Mouse (Mus musculus) frontal cortex, postnatal 36 days (tissue): ENCODE results near the gene Mthfd2l.

Experiments
- DNase-seq, 2 experiments: peaks; one replicate each; pipeline ENCODE4 v3.0.0; 2022; ENCODE audit warnings: low spot score in 2 of 2

Mthfd2l gene

DNA sequence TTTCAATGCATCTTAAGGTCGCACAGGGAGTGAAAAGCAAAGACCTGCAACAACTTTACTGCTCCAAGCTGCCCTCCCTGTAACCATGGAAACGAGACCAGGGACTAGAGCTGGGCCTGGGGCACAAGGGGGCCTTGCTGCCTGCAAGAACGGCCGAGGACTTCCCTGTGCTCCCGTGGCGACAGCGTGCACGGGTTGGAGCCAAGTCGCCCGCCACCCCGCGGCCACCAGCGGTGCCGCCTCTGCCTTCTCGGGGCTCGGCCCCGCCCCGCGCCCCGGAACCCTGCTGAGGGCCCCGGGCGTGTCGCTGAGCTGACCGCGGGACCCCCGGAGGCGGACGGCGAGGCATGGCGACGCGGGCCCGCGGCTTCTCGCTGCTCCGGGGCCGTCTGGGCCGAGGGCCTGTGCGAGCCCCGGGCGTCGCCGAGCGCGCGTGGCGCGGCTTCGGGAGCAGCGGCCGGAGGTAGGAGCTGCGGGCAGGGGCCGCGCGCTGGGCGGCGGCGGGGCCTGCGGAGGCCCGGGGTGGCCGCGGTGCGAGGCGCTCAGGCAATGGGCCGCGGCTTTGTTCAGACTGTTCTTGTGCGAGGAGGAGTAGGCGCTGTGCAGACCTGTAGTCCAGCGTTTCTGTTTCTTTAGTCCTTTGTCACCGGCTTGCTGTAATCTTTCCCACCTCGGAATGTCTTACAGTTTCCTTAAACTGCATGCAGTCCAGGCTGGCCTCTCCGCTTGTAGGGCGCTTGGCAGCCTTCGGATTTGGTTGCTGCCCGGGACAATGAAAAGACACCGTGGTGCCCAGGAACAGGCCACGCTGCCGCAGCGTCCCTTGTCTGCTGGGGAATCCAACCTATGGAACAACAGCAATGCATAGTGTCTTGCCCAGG, at the start of gene Mthfd2l:
Gene Mthfd2l (plus strand): TSS at position 147 of the 881 bp plus-strand sequence.
- DNase-seq, result peak; percentile 68 to 75

DNA sequence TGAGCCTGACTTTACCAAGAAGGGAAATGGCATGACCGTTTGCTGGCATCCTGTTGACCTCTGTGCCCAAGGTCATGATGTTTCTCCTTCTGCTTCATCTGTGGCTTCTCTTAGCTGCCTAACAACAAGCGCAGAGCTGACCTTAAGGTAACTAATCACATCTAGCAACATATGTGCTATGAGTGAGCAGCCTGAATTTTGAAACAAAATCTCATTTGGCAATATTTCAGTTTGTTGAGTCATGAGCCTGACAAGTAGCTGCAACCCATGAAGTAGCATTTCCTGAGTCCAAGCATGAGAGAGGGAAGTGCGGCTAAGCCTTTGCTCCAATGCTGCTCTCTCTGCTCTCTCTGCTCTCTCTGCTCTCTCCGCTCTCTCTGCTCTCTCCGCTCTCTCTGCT, 49.2 kb upstream of the Mthfd2l start:
- DNase-seq, result no peak

DNA sequence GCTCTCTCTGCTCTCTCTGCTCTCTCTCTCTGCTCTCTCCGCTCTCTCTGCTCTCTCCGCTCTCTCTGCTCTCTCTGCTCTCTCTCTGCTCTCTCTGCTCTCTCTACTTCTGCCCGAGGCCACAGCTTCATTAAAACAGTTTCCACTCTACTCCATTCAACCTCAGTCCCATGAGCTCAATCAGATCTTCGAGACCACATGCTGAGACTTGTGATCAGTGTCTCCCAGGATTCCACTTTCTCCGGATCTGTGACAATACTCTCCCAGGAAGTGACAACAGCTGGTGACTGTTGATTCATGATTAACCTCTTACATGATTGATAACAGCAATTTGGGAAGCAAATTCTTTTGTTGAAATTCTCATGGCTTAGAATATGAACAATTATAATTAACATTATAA, 48.8 kb upstream of the Mthfd2l start:
- no peak for DNase-seq

DNA sequence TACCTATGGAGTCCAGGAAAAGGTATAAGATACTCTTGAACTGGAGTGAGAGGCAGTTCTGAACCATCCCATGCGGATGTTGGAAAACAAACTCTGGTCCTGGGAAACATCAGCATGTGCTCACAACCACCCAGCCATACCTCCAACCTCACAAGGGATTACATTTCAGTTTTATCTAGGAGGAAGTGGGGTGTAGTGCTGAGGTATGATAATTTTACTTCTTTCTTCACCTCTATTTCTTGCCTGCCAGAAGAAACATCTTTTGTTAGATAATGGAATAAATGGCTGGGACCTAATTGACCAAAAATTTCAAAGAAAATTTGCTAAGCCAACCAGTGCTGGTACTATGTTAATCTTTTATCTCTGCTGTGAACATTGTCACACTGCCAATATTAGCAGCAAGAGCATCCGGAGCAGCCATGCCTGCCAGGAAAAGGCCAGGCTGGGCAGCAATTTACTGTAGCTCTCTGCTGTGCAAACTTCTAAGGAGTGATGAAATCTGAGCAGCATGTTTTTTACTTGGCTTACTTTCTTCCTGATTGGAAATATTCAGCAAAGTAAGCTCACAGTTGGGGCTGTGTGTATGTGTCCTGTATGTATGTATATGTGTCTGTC, 46.2 kb upstream of the Mthfd2l start:
- no peak for DNase-seq

DNA sequence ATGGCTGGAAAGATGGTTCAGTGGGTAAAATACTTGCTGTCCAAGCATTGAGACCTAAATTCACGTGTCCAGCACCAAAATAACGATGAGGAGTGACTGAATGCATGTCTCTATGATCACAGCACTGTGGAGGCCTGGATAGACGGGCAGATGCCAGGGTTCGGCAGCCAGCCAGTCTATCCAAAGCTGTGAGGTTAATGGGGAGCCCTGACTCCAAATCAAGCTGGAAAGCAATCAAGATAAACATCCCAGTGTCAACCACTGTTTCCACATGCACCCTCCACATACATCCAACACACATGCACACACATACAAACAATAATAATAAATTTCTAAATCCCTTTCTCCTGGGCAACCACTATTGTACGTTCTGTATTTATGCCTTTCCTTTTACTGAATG, 42.3 kb upstream of the Mthfd2l start:
- DNase-seq, result no peak

DNA sequence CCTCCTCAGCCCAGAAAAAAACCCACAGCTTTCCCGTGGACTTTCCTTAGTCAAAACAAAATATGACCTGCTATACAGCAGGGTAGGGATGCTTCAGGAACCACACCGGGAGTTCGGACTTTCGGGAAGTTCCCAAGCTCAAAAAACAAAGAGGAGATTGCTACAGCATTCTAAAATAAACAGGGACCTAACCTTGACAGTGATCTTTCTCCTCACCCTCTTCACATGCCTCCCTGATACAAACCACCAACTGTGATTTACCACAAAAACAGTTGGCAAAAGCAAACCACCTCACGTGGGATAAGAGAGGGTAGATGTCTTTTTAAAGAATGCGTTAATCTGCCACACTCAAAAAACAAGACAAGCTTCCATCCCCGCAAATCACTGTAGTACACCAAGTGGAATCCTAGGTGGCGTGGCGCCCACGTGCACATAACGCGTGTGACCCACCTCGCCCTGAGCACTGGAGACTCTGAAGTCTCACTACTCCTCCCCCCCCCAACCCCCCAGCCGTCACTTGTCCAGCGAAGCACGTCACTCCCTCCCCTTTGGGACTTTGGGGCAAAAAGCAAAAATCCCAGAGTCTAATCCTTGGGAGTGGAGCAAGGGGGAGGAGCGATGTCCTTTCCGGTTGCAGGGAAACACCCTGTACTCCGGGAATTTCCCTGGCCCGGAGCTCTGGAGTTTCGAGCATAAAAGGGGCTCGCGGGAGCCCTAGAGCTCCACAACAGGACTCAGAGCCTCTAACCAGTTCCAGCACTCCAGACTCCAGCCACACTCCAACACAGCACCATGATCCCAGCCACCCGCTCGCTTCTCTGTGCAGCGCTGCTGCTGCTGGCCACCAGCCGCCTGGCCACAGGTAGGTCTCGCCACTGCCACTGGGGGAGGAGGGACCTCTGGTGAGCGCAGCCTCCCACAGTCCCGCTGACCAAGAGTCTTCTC, 40.1 kb upstream of the Mthfd2l start, which contains the start of gene Cxcl1:
Gene Cxcl1 (plus strand): TSS at position 723 of the 945 bp plus-strand sequence.
- no peak for DNase-seq

DNA sequence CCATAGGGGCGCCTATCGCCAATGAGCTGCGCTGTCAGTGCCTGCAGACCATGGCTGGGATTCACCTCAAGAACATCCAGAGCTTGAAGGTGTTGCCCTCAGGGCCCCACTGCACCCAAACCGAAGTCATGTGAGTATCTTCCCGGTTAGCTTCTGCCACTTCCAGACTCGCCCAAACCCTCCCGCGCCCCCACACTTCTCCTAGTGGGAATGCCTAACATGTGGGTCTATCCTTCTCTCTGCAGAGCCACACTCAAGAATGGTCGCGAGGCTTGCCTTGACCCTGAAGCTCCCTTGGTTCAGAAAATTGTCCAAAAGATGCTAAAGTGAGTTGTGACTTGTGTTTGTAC, 39.5 kb upstream of the Mthfd2l start:
- no peak for DNase-seq

DNA sequence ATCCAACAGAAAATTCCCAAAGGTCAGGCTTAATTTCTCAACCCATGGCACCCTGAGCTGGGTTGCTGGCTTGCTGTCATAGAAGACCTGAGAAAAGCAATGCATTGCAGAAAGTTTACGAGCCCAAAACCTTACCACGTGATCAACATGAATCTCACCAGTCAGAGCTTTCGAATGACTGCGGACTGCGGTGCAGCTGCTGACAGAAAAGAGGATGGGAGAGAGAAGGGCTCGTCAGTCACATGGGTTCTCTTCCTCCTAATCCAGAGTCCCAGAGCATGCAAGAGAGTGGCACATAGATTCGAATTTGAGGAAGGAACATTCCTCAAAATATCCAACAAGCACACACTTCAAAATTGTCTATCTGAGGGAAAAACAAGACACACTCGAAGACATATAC, 36.7 kb upstream of the Mthfd2l start:
- no peak for DNase-seq

DNA sequence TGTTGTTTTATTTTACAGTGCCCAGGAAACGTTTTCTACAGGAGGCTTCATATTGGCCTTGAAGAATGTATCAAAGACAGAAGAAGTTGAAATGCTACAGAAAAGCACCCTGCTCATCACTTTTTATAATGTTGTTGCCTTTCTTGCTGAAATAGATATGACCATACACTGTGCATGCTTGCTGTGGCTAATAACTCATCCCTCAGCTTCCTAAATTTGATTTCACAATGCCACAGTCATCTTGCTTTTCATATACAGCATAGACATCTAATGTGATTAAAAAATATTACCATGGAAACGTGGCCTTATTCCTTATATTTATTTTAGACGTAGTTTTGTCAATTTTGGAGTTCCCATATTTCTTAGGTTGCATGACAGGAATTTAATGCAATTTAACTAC, 33.5 kb upstream of the Mthfd2l start:
- DNase-seq, result no peak

DNA sequence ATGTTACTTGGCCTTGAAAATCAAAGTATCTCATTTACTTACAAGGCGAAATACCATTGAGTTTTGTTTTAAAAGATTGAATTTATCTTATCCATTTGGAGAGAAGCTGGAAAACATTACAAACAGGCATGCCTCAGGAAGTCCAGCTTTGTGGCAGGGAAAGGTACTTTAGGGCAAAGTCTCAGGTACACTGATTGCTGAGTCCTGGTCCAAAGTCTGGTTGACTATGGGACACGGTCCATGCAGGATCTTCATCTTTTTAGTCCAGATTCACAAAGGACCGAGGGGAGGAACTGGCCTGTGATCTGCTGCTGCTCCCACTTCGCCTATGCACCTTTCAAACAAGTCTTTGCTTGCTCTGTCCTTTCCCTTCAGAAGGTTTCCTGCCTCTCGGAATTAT, 31.6 kb upstream of the Mthfd2l start:
- no peak for DNase-seq

DNA sequence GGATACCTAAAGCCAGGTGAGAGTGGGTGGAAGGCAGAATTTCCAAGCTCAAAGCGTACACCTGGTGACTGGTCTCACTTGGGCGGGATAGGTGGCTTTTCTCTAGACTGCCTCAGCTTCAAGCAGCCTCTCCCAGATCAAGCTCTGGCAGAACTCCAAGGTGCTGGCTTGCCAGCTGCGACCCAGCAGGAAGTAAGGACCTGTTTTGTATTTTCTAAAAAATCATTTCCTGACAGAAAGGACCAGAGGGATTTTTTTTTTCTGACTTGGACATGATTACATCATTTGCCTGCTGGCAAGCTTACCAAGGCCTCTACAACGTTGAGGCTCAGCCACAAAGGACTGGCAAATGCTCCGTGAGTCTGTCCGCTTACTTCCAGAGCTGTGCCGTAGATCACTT, 30.8 kb upstream of the Mthfd2l start:
- DNase-seq, result no peak

DNA sequence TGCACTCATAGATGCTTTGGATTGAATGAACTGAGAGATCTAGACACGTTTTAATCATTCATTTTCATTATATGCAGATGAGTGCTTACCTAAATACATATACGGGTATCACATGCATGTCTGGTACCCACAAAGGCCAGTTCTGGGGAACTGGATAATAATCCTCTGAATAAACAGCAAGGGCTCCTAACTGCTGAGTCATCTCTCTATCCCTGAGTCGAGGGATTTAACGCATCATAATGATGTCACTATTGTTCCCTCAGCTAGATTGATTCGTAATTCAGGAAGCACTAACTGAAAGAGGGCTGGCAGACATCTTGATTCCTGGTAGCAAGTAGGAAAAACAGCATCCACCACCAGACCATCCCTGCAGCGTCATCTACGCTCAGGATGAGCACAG, 30.2 kb upstream of the Mthfd2l start:
- no peak for DNase-seq

DNA sequence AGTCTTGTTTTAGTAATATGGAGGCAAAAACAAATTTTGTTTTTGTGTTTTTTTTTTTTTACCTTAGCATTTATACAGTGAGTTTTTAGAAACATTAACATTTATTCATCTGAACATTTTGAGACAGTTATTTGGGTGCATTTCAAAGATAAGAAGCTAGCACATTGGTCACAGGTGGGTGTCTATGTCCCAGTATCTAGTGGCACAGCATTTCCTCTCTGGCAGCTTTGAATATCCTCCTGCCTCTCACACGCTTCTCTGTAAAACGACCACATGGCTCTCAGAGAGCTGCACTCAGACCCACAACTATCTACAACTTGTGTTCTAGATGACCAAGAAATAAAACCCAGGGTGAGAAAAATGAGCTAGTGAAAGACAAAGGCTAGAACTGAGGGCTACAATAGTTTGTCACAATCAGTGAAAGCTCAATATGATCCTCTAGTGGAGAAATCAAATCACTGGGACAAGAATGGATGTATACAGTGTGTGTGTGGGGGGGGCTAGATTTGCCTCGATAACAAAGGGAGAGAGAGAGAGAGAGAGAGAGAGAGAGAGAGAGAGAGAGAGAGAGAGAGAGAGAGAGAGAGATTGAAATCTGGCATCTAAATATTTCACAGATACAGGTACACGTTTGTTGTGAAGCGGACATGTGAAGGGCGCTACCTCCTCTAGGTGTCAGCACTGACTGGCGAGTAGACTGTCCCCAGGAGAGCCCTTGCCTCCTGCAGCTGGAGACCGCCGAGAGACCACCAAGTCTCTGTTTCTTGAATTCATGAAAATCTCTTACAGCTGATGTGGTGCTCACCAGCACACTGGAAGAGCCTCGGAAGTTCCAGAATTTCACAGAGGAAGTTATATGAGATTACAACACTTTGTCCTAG, 28.3 kb upstream of the Mthfd2l start:
- DNase-seq, result no peak

DNA sequence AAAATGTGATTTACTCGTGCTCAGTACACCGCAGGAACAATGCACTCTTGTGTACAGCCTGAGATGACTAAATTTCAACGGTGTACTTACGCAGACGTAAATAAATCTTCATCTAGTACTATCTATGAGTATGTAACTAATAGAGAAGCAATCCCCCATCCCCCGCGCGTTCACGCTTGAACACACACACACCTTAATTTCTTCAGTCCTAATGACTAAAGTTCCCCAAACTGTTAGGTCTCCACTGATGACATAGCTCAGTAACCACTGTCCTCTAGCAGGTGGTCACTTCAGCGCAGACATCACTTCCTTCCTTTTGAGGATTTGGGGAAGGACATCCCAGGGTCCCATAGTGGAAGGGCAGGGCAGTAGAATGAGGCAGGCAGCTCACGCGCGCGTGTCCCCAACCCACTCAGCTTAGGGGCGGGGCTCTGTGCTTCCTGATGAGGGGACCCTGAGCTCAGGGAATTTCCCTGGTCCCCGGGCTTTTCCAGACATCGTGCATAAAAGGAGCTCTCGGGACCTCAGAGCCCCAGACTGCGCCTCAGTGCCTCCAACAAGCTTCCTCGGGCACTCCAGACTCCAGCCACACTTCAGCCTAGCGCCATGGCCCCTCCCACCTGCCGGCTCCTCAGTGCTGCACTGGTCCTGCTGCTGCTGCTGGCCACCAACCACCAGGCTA, 27.4 kb upstream of the Mthfd2l start, which contains the start of gene Cxcl2:
Gene Cxcl2 (plus strand): TSS at position 533 of the 682 bp plus-strand sequence.
- DNase-seq, result no peak

DNA sequence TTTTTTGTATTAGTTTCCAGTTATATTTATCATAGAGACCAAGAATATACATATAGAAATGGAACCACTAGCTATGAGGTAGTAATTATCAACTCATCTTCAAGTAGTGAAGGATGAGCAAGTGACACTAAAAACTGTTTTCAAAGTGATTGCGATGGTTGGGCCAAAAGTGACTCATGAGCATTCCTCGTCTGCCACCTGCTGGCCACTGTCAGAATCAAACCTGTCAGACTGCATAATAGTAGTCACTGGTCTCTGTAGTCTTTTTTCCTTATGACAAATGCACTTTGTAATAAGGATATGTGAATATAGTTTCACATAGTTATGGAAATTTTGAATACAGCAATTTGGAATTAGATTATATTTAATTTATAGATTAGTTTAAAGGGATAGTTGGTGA, 21.9 kb upstream of the Mthfd2l start:
- peak; percentile 64 to 72 for DNase-seq

DNA sequence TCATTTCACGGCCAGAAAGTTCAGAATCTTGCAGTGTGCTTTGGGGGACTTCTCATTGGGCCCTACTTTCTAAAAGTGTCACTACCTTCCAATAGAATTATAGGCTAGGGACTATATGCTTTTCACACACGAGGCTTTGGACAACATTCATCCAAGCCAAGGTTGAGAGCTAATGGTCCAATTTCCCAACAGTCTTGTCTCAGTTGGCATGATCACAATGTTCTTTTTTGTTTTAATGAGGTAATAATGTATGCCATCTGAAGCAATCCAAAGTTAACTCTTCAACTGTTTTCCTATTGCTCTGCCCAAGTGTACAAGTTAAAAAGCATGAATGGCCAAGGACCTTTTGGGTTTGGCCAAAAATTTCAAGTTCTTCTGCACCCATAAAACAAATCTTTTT, 11.4 kb upstream of the Mthfd2l start:
- DNase-seq, result no peak

DNA sequence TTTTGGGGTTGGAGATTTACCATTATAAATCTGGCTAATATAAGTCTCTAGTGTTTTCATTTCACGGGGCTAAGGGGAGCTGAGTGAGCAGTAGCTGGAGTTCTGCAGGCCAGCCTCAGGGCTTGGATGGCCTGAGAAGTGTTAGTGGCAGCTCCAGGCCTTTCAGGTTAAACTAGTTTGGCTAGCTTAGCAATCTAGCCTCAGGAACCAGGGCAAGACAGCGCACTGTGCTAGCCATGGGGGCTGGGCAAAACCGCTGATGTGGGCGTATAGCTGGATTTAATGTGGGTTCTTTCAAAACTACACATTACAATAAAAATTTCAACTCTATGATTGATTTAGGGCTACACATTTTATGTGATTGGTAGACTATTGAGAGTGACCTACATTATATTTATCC, 8.0 kb upstream of the Mthfd2l start:
- no peak for DNase-seq

DNA sequence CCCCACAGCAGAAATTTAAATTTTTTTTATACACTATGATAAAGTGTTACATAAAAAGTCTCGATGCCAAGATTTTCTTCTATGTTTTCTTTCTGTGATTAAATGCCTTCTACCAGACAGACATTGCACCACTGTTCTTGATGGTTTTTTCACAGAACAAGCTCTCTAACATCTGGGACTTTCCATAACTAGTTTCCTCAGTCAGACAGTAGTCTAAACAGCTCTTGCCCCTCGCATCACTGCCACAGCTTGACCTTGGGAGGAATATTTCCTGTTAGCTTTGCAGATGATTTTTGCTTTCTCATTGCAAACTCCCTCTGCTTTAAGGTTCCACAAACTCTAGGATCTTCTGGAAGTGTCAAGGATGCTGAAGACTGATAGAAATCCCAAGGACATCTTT, 371 bp upstream of the Mthfd2l start:
- DNase-seq, result no peak

DNA sequence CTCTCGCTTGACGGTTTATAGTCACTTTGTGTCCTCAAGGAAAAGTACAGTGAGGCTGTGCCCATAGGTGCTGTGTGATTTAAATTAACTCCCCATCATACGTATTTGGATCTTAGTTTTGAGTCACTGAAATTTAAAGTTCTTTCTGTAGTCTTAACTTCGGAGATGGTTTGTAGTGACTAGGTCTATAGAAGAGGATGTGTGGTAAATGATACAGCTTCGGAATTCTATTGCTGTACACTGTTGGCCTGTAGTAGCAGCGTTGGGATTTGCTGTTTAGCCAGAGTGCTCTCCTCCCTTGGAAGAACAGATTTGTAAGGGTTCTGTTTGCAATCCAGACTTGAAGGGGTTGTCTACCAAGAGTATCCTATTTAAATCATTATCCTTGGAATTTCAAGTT, 994 bp downstream of the Mthfd2l start:
- no peak for DNase-seq

DNA sequence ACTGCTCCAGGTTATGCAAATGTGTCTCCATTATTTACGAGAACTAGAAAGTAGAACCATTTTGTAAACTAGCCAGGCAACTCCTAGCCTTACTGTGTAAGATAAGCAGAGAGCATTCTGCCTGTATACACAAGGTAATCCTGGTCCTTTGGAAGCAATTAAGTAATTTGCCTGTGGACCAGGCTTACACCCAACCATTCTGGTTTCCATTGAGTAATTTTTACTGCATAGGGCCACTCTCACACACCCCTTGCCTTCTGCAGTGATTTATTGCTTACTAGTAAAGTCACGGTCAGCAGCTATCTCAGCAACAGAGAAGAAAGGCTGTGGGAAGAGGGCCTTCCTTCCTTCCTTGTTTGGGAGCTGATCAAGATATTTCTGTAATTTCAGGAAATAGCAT, 5.8 kb downstream of the Mthfd2l start:
- no peak for DNase-seq

DNA sequence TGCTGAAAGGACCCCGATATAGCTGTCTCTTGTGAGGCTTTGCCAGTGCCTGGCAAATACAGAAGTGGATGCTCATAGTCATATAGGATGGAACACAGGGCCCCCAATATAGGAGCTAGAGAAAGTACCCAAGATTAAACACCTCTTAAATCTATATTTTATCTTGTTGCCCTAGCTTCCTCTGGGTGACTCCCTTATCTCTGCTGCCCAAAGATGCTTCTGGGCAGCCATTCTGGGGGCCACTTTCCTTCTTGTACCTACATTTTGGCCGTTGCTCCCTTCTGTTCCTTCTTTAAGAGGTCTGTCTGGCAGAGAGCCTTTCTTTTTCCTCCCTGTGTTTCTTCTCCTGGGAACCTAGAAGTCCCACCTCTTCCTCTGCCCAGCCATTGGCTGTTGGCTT, 14.5 kb downstream of the Mthfd2l start:
- DNase-seq, result no peak
